Mouse (Mus musculus) spleen, adult 2 months (tissue): ENCODE results near the gene Rtf2.

Experiments used
- CTCF ChIP-seq: fragments of 200-500 bp; IDR thresholded peaks from 2 replicates; pipeline ENCODE4 v1.5.1; 2011; ENCODE audit warnings: mild to moderate bottlenecking, inconsistent platforms; ENCODE audit not compliant: insufficient read depth, insufficient read length, insufficient replicate concordance; ENCODE audit errors: extremely low read depth
- POLR2A ChIP-seq: fragments of 200-500 bp; IDR thresholded peaks from 2 replicates; pipeline ENCODE4 v1.6.1; 2011; ENCODE audit warnings: low read depth, low read length, inconsistent platforms

DNA sequence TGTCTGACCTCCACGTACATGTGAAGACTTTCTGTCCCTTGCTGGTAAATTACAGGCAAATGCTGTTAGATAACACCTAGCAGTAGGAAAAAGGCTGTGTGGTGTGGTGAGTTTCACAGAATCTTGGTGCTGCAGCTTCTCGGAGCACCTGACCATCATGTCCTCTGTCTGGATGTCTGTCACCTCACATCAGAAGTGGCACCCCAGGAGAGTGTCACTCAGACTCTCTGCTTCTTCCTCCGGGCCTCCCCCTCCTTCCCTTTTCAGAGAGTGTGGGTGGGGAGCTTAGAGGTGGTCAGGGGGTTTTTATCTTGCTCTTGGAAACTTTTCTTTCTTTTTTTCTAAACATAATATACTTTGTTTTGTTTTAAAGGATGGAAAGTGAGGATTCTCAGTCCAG lies 35.3 kb upstream of the Rtf2 start:
- TF ChIP-seq CTCF (no peak), POLR2A (no peak)
